Mouse (Mus musculus) adrenal gland, adult 18-20 months (tissue): ENCODE results near the gene Txn1. TPM values are rescaled to one million over a fixed set of nuclear protein-coding genes. Genes with fewer than 3 reads are reported as not detected.
A peak's percentile ranks its signal among the peaks of the same experiment; 100 is the strongest.

ENCODE experiments used
- DNase-seq, 2 experiments: peaks; one replicate each; pipeline ENCODE4 v3.0.0; 2021 to 2022; ENCODE audit warnings: low spot score in 2 of 2
- long read RNA-seq, 2 experiments: library from polyadenylated mRNA; stranded (forward); transcript quantifications; one replicate each; pipeline ENCODE4 v2.0.0; 2021
- total RNA-seq, 2 experiments: library from RNA; stranded (reverse); gene quantifications; 1 replicate in 1 of 2; 2 replicates in 1 of 2; pipeline ENCODE4 v1.2.3; 2021

Txn1 gene
- total RNA-seq: 100 to 1,000 TPM; 260 to 272 TPM
- long read RNA-seq, experiment 1, transcript Txn1-201 (5 exons, 1,051 nt): major isoform, 33 of 33 reads
- long read RNA-seq, experiment 1, partial matches to known transcripts: 0 of 33 reads
- long read RNA-seq, experiment 1, other reads (novel, unspliced or antisense): 0 of 33 reads
- long read RNA-seq, experiment 2, transcript Txn1-201 (5 exons, 1,051 nt): major isoform, 198 of 209 reads
- long read RNA-seq, experiment 2, partial matches to known transcripts: 0 of 209 reads
- long read RNA-seq, experiment 2, other reads (novel, unspliced or antisense): 11 of 209 reads

DNA sequence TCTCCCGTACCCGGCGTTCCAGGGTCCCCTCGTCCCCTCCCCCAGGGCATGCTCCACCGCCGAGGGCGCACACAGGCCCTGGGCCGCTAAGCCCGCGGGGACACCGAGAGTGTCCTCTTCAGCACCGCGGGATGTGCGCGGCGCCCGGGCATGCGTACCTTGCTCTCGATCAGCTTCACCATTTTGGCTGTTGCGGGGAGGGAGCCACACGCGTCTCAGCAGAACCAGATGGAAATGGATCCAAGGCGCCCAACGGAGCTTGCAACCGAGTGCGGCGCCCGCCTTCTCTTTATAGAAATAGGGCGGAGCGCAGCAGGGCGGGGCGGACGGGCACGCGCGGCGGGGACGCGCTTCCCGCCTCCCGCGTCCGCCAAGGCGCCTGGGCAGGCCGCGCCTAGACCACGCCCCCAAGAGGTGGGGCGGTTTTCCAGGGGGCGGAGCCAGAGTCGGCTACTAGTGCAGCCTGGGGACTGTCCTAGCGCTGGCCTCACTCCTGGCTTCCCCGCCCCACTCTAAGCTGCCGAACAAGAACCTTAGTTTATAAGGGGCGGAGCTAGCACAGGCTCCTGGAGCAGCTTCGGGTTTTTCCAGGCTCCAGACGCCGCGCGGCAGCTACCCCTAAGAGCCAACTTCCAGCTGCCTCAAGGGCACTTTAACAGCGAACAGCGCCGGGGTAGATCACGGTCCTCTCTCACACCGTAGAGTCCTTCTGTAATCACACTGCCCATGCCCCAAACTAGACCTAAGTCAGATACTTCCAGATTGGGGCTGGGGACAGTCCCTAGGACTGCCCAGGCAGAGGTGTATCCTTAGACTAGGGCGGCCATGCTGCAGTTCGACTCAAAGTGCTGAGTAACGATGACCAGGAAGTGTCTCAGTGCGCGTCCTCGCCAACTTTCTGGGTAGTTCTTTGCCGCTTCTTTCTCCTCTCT, at the start of gene Txn1:
Txn1 (minus strand) TSS at position 383 of the 932 bp plus-strand sequence.
- peak; percentile 97 to 98 for DNase-seq

DNA sequence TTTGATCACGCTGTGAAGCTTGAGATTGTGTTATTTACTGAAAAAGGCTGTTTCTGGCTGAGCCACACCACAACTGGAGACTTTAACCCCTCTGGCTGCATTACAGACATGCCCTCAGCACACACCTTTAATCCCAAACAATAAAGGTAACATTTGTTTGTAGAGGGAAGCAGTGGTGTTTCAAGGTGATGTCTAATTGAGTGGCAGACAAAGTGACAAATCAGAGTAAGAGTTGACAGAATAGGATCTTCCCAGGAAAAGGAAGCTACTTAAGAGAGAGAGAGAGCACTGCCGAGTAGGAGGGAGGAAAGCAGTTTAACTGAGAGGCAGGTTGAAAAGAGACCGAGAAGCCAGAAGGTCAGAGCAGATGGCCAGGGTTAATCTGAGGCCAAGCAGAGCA, 47.3 kb upstream of the Txn1 start:
- no peak for DNase-seq

DNA sequence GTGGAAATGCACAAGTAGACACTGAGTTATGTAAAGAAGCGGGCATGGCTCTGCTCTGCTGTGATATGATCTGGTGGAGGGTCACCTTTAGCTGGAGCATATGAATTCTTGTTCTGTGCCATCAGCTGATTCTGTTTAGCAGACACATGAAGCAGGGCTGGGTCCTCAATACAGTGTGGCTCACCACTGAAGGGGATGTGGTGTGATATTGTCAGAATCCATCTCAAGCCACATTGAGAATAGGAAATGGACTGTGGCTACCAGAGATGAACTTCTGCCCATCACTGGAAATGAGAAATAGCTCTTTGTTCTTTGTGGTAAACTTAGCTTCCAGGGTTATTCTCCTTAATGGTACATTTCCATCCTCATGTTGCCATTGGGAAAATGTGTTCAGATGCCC, 35.2 kb upstream of the Txn1 start:
- DNase-seq: no peak

DNA sequence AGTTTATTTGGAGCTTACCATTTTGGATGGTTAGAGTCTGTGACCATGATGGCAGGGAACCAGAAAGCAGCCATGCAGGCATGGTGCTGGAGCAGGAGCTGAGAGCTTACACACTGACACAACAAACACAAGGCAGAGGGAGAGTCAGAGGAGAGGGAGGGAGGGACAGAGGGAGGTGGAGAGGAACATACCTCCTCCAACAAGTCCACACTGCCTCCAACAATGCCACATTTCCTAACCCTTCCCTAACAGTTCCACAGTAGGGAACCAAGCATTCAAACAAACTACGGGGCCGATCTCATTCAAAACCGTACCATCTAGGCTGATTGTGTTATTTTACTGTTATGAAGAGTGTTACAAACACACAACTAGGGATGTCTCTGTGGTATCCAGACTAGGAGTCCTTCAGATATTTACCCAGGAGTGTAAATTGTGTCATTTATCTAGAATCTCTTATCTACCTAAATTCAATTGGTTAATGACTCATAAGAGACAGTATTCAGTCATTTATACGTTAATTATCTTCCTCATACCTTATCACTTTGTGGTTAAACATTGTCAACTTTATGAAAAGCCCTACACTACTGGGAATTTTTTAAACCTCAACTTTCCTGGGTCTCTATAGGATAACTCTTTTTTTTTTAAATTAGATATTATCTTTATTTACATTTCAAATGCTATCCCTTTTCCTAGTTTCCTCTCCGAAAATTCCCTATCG, 18.3 kb upstream of the Txn1 start:
- DNase-seq: no peak

DNA sequence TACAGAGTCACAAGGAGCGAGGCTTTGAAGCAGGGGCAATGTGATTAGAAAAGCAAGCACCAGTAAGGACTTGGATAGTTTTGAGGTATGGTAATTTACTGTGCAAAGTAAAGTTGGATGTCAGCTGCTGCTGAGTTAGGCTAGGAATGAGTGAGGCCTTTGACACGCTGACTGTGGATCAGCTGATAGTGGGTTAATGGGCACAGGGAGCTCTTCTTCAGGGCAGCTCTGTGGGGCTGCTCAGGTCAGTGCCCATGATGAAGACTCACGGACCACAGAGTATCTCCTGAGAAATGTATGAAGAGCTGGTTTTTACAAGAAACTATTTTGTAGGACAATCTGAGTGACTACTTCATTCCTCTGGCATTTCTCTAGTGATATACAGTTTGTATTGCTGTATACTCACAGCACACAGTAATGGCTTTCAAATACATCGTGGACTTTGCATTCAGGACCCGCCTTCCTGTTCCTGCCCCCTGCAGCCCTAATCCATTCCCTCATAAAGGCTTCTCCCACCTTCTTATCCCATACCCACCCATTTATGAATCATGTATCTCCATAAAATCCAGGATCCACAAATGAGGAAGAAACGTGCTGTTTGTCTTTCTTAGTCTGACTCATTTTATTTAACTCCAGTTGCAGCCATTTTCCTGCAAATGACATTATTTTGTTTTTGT, 17.5 kb upstream of the Txn1 start:
- DNase-seq: no peak

DNA sequence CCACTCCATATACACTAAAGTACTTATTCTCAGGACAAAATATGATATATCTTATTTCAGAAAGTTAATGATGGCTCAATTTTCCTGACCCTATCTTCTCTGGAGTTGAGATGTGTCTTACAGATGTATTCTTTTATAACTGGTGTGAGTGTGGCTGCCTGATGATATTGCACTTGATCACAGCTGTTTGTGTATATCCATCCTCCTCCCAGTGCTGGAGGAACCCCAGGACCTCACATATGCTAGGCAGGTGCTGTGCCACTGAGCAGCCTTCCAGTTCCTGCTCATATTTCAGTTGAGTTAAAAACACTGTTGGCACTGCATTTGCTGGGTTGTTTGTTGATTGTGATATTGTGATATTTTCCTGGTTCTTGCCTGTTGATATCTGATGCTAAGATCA, 14.1 kb upstream of the Txn1 start:
- DNase-seq: no peak

DNA sequence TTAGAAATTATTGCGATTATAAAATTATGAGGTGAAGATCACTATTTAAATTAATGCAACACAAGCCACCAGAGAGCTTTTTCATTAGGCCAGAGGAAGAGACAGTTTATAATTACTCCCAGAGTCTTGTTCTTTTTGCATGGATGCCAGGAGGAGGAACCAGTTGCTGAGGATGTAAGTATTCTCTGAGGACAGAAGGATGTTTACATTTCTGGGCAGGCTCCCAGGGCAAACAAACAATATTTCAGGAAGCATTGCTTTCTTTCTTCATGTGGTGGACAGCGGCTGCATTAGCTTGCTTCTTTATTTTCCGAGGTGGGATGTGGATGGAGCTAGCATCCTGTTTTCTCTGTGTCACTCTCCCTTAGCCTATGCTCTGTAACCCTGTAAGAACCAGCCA, 11.0 kb upstream of the Txn1 start:
- no peak for DNase-seq

DNA sequence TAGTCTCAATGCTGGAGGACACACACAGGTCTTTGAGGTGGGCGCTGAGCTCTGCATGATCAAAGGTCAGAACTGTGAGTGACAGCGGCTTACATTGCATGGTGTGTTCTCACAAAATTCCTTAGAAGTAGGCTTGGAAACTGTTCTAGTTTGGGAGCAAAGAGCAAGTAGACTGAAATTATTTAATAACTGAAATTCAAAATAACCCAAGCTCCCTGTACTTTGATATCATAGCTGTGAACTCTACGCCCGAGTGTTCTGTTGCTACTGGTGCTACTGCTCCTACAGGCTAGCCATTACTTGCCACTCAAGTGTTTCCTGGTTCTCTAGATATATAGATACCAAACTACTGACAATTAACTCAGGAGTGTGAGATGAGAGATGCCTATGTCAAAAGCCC, 9.3 kb upstream of the Txn1 start:
- no peak for DNase-seq

DNA sequence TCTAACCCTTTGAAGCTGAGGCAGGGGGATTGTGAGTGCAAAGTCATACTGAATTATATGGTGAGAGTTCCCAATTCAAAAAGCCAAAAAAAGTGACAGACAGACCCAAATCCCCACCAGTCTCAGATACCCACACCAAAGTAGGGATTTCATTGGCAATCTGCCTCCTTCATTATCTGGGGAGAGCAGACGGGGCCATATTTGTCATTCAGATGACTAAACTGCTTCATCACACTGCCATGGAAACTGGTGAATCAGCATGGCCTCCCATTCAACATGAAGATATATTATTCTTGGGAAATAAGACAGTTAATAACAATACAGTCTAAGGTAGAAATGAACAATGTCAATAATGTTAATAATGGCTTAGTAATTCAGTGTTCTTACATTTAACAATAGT, 7.9 kb upstream of the Txn1 start:
- DNase-seq: no peak

DNA sequence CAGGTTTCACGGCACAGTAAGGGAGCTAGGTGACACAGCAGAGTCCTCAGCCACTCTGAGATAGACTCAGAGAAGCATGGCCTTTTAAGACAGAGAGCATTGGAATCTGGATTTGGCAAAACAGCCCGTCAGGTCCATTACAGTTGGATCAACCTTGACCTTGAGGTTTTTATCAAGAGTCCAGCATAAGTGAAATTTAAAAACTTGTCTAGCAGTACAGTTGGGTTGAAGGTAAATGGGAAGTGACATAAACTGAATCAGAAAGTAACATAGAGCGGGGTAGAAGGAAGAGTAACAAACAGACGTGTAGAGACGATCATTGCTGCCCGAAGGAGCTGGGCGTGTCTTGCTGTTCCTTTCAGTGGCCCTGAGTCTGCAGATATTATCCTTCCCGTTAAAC, 2.8 kb upstream of the Txn1 start:
- DNase-seq: peak in 1 of 2 experiments; percentile 26

DNA sequence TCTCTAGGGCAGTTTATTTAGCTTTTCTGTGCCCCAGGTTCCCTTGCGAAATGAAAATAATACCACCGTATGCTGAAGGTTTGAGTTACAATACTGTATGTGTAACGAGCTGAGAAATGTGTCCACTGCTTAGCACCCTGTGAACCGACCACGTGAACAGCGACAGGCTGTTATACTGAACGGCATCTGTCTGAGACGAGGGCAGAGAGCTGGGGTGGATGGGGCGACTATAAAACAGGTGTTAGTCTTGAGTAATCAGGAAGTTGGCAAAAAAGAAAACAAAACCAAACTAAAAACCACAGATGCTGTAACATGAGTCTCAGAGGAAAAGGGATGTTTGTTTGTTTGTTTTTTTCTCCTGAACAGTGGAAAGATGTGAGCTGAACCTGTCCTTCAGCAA, 1.9 kb upstream of the Txn1 start:
- no peak for DNase-seq

DNA sequence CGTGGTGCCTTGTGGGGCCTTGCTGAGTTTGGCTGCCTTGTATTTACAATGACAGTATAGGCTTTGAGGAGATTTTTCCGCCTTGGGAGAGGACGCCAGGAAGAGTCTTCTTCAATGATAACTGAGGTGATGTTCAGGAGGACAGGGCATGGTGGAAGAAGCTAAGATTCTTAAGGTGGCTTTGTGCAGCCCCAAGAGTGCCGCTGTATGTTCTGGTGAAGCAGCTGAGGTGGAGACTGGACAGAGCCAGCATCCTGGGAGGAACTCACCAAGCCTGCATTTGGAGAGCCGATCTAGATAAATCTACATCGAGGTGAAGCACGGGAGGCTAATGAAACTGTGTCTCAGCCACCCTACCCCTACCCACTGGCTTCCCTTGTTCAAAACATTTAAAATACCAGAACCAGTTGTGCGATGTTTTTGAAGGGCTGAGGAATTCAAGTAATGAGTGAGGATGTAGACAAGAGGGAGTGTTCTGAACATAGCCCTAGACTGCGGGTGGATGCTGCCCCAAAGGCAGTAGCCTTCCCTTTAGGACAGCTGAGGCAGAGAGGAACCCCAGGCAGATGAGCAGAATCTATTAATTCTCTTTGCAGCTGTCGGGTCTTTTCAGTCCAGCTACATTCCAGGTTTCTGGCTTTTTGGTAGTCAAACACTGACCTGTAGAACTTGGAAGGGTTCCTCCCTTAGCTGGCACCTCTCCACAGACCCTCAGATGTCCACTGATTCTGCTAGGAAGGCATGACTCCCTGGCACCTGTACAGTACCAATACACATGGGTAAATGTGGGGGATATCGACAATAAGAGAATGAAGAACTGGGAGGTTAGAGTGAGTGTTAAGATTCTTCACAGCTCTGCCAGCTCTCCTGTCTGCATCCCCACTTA, 1.2 kb upstream of the Txn1 start:
- DNase-seq: peak in 1 of 2 experiments; percentile 13

DNA sequence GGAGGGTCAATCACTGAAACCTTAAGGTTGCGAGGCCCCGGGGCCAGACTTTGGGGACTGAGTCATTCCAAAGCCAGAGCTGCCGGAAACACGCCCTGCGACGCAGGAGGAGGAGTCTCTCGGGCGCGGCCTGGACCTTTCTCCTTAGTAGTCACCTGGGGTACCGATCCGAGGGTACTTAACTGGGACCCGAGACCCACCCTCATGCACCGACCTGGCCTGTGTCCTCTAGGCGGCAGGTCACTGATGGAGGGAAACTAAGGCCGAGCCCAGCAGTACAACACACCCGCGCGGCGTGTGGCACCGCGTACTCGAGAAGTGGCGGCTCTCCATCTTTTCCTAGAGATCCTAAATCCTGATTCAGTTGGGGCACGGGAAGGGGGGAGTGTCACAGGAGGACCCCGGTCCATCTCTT, 660 bp downstream of the Txn1 start:
- DNase-seq: peak; percentile 74

DNA sequence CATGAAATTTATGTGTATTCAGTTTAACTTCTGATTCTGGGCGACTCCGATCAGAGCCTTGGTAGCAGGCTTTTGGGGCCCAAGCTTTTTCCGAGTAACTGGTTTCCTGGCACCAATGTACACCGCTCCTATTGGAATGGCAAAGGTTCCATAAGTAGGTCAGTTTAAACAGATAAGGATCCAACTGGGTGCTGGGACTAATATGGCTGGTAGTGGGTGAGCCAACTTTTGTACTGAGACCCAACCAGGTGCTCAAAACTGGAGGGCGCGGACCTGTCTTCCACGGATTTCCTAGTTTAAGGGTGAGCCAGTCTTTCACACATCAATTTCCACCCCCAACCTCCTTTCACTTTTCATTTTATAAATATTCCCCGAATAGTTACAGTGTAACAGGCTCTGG, 1.2 kb downstream of the Txn1 start:
- no peak for DNase-seq

DNA sequence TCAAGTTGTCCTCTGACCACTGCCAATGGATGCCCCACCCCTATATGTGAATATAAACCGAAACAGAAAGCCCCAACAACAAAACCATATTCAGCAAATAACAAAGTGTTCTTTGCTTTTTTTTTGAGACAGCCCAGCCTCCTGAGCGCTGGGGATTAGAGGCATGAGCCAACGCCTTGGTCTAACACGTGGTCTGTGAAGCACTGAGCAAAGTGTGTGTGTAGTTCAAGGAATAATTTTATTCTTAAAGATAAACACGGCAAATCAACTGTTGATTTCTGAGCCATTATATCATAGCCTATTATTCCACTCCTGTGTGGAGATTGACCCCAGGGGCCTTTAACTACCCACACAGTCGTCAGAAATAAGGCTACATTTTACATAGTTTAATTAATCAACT, 1.6 kb downstream of the Txn1 start:
- no peak for DNase-seq

DNA sequence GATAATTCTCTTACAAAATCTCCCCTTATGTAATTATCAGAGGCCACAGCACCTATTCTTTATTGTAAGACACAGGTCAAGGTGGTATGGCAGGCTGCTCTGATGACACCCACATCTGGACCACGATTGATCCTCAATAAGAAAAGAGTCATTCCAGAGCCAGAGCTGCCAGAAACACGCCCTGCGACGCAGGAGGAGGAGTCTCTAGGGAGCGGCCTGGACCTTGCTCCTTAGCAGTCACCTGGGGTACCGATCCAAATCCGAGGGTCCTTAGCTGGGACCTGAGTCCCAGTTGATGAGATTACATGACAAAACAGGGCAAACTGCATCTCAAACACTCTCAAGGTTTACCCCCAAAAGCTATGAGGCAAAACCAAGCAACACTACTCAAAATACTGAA, 2.4 kb downstream of the Txn1 start:
- DNase-seq: no peak

DNA sequence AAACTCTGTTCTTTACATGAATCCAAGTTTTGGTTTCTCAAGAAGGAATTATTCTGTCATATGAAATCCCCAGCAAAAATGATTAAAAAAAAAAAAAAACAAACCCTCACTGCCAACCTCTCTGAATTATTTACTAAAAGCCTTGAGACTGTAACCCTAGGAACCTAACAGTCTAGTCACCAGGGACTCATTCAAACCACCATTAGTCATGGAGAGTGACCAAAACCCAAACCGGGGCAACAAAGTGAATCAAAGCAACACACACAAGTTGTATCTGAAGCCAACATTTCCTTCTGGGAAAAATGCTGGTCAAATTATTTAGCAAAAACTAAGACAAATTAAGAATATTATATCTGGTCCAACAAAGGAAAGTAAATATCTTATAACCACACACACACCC, 3.3 kb downstream of the Txn1 start:
- no peak for DNase-seq

DNA sequence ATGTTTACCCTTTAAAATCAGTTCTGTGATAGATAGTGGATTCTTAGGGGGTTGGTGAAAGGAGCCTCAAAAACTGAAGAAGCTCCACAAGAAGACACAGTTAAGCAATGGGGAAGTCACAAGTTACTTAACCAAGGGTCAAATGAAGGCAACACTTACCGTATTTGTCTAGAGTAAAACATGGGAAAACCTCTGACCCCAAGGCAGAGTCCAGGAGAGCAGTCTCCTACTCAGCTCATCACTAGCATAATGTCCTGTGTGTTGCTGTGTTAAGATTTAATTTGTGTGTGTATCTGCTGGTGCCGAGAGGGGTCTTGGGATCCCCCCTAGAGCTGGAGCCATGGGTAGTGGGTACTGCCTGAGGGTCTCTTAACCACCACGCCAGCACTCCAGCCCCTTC, 3.8 kb downstream of the Txn1 start:
- no peak for DNase-seq

DNA sequence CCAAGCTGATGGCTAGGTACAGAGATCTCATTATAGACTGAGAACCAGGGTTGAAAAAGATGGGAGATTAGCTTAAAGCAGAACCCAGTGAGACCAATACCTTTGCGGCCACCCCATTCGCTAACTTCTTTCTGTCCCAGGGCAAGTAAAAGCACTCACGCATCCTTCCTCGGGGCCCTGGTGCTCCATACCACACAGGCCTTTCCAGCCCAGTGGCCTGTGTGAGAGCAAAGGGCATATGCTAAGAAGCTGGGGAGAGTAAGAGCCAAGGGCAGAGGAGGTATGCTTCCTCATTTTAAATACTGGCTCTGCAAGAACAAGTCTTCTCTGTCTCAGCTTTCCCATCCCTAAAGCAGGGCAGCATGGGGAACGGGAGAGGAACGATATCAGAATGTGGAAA, 6.3 kb downstream of the Txn1 start:
- no peak for DNase-seq

DNA sequence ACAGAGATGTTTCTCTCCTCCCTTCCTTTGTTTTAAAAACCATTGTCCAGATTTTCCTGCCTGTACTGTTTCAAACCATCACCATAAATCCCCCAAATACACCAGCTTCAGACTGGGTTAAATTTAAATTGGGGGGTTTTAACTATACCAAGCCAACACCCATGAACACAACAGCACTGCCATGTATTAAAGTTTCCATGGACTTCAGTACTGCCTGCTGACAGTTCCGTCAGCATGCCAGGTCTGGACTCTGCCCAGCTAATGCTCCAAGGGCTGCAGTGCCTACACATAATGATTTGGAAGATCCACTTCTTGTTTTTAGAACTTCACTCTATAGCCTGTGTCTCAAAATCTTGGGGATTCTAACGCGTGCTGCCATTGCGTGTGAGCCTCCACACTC, 8.7 kb downstream of the Txn1 start:
- no peak for DNase-seq
